Mouse (Mus musculus) CH12.LX (cell line): ENCODE measurements around the gene Apba2. TPM values are rescaled to one million over a fixed set of nuclear protein-coding genes. Genes with fewer than 3 reads are reported as not detected.

ENCODE experiments used
- DNase-seq: peaks from one replicate; pipeline ENCODE4 v3.0.0-alpha.2; 2013; ENCODE audit errors: extremely low read depth
- H3K27ac ChIP-seq: 2 replicates; pipeline ENCODE4 v1.5.1; 2012; ENCODE audit warnings: low read depth, mild to moderate bottlenecking, control low read depth, moderate library complexity; ENCODE audit not compliant: insufficient read depth
- H3K27me3 ChIP-seq: replicated peaks from 2 replicates; pipeline ENCODE3; 2012; ENCODE audit warnings: inconsistent platforms
- H3K36me3 ChIP-seq, 2 experiments: replicated peaks in 1 of 2; 2 replicates each; pipeline versions ENCODE3 to v1.6.1; 2012; ENCODE audit warnings: inconsistent platforms in 1 of 2, low read length in 1 of 2, mild to moderate bottlenecking in 1 of 2, mixed read lengths in 1 of 2, moderate library complexity in 1 of 2; ENCODE audit not compliant: control insufficient read depth in 1 of 2, insufficient read depth in 1 of 2
- H3K4me1 ChIP-seq, 2 experiments: 2 replicates each; pipeline ENCODE4 v1.6.1; 2012; ENCODE audit warnings: inconsistent platforms in 1 of 2, moderate library complexity in 1 of 2; ENCODE audit not compliant: insufficient read depth in 2 of 2, control insufficient read depth in 1 of 2
- H3K4me2 ChIP-seq: 2 replicates; pipeline ENCODE4 v1.6.1; 2012; ENCODE audit warnings: low read depth, mild to moderate bottlenecking, control low read depth; ENCODE audit not compliant: poor library complexity, insufficient read depth, severe bottlenecking
- H3K4me3 ChIP-seq, 3 experiments: fragments of 150-350 bp in 1 of 3; sonication (generic) in 1 of 3; replicated peaks in 1 of 3; 2 replicates each; pipeline versions ENCODE3 to v1.5.1; 2011 to 2012; ENCODE audit warnings: low read depth in 2 of 3, low read length in 2 of 3, mild to moderate bottlenecking in 2 of 3, moderate library complexity in 2 of 3, control low read depth in 1 of 3, improper control_type of control experiment in 1 of 3, inconsistent platforms in 1 of 3, mixed read lengths in 1 of 3; ENCODE audit not compliant: poor library complexity in 1 of 3
- H3K79me2 ChIP-seq: replicated peaks from 2 replicates; pipeline ENCODE4 v1.6.1; 2012; ENCODE audit warnings: mild to moderate bottlenecking, moderate library complexity; ENCODE audit not compliant: control insufficient read depth, poor library complexity, insufficient read depth, severe bottlenecking; ENCODE audit errors: extremely low read depth
- H3K9ac ChIP-seq: 2 replicates; pipeline ENCODE4 v1.6.1; 2012; ENCODE audit warnings: low read depth, mild to moderate bottlenecking, control low read depth, moderate library complexity; ENCODE audit not compliant: insufficient read depth
- H3K9me3 ChIP-seq: replicated peaks from 2 replicates; pipeline ENCODE3; 2012; ENCODE audit warnings: low read length, inconsistent platforms, mixed read lengths
- EP300 ChIP-seq: IDR thresholded peaks from 2 replicates; pipeline ENCODE4 v1.6.1; 2011; ENCODE audit warnings: low read length, improper control_type of control experiment
- ETS1 ChIP-seq: conservative IDR thresholded peaks from 2 replicates; pipeline ENCODE4 v1.6.1; 2012; ENCODE audit warnings: low read depth, mild to moderate bottlenecking, inconsistent platforms, low read length, improper control_type of control experiment, moderate library complexity
- HCFC1 ChIP-seq: IDR thresholded peaks from 2 replicates; pipeline ENCODE4 v1.6.1; 2012; ENCODE audit warnings: low read depth, mild to moderate bottlenecking, inconsistent platforms, low read length, improper control_type of control experiment
- JUN ChIP-seq: IDR thresholded peaks from 2 replicates; pipeline ENCODE4 v1.6.1; 2011; ENCODE audit warnings: low read depth, mild to moderate bottlenecking, low read length, improper control_type of control experiment, moderate library complexity; ENCODE audit not compliant: insufficient read depth
- MAX ChIP-seq: IDR thresholded peaks from 2 replicates; pipeline ENCODE4 v1.6.1; 2011; ENCODE audit warnings: low read length, improper control_type of control experiment
- NELFE ChIP-seq: IDR thresholded peaks from 2 replicates; pipeline ENCODE4 v1.6.1; 2011; ENCODE audit warnings: low read depth, low read length, improper control_type of control experiment
- NRF1 ChIP-seq: IDR thresholded peaks from 2 replicates; pipeline ENCODE4 v1.6.1; 2014; ENCODE audit warnings: low read depth, mild to moderate bottlenecking, inconsistent platforms, low read length, improper control_type of control experiment, moderate library complexity
- UBTF ChIP-seq: IDR thresholded peaks from 2 replicates; pipeline ENCODE4 v1.6.1; 2012; ENCODE audit warnings: low read depth, mild to moderate bottlenecking, inconsistent platforms, low read length, improper control_type of control experiment, moderate library complexity
- ZMIZ1 ChIP-seq: IDR thresholded peaks from 2 replicates; pipeline ENCODE4 v1.6.1; 2012; ENCODE audit warnings: low read depth, mild to moderate bottlenecking, inconsistent platforms, low read length, improper control_type of control experiment
- ZNF384 ChIP-seq: IDR thresholded peaks from 2 replicates; pipeline ENCODE4 v1.6.1; 2012; ENCODE audit warnings: low read depth, low read length, improper control_type of control experiment, inconsistent platforms
- dilution Hi-C: fragments of 300-500 bp; cut with MboI; formaldehyde crosslinking; loops from 2 replicates; pipeline ENCODE4 v1.14.3; 2020; ENCODE audit warnings: low sequenced_read_pairs; ENCODE audit not compliant: extremely low pct_unique_long_range_greater_than_20kb, extremely low pct_ligation_motif_present
- in situ Hi-C: fragments of 300-500 bp; cut with MboI; formaldehyde crosslinking; loops from 3 replicates; pipeline ENCODE4 v1.14.3; 2019; ENCODE audit warnings: low sequenced_read_pairs, low pct_ligation_motif_present, low pct_unique_long_range_greater_than_20kb, mixed read lengths
- polyA plus RNA-seq: library from polyadenylated mRNA; unstranded; fragments of >175 nt; gene quantifications from 2 replicates; pipeline ENCODE4 v1.2.1, GENCODE M21; 2012; ENCODE audit warnings: low read depth; ENCODE audit not compliant: insufficient read length
- total RNA-seq, 2 experiments: library from RNA; depleted of rRNA; stranded (reverse); fragments of 300-350 nt in 1 of 2; fragments of >200 nt in 1 of 2; gene quantifications; 2 replicates each; pipeline ENCODE4 v1.2.3; 2012 to 2014

Apba2 gene
- total and polyA plus RNA-seq, 3 experiments = 0.19 TPM; not detected in 2

GRCm38 (mm10) chr7:64633916-64634315 lies 132.4 kb downstream of the Apba2 start:
- no peaks in the 10 kb centered on the region for H3K9me3 ChIP-seq
- H3K9ac ChIP-seq = no peak overlapping the region
- no peaks in the 10 kb centered on the region for H3K79me2 ChIP-seq
- dilution Hi-C loops = no loop called here
- TF ChIP-seq NRF1 (no peak), HCFC1 (no peak)
- TF ChIP-seq, all 38 proteins: peak for 0
- DNase-seq = no peak
- in situ Hi-C loops = loop anchor here (25.0 kb wide), 1 partner anchor 97 kb away; no protein-coding TSS in a partner anchor
- Histone ChIP-seq H3K4me2 (no peak overlapping the region), H3K36me3 (no peaks in the 10 kb centered on the region), H3K27me3 (peaks cover 30% of the 10 kb centered on the region), H3K4me1 (no peaks in the 10 kb centered on the region), H3K27ac (no peak overlapping the region), H3K4me3 (no peak overlapping the region)

GRCm38 (mm10) chr7:64634482-64634881 lies 133.0 kb downstream of the Apba2 start:
- in situ Hi-C loops = loop anchor here (25.0 kb wide), 1 partner anchor 97 kb away; no protein-coding TSS in a partner anchor
- Histone ChIP-seq H3K4me1 (no peaks in the 10 kb centered on the region), H3K9me3 (no peaks in the 10 kb centered on the region), H3K27me3 (peaks cover 29% of the 10 kb centered on the region), H3K4me3 (no peak overlapping the region), H3K9ac (no peak overlapping the region), H3K4me2 (no peak overlapping the region), H3K36me3 (no peaks in the 10 kb centered on the region), H3K79me2 (no peaks in the 10 kb centered on the region), H3K27ac (no peak overlapping the region)
- no peak for TF ChIP-seq ZNF384
- no peak for TF ChIP-seq MAX
- no peak for TF ChIP-seq NELFE
- TF ChIP-seq EP300 = no peak
- no peak for TF ChIP-seq ZMIZ1
- dilution Hi-C loops = no loop called here
- no peak for DNase-seq

- Histone ChIP-seq H3K36me3 (no peaks in the 10 kb centered on the region), H3K27me3 (peaks cover 7% of the 10 kb centered on the region), H3K4me3 (no peak overlapping the region), H3K79me2 (no peaks in the 10 kb centered on the region), H3K9ac (no peak overlapping the region), H3K4me1 (no peaks in the 10 kb centered on the region), H3K4me2 (no peak overlapping the region), H3K27ac (no peak overlapping the region), H3K9me3 (no peaks in the 10 kb centered on the region)
- in situ Hi-C loops = loop anchor here (25.0 kb wide), 1 partner anchor 102 kb away; no protein-coding TSS in a partner anchor
- no peak for DNase-seq
- dilution Hi-C loops = no loop called here
- TF ChIP-seq UBTF = no peak
- no peak for TF ChIP-seq HCFC1
- no peak for TF ChIP-seq ETS1
- TF ChIP-seq JUN = no peak
Observed at GRCm38 (mm10) chr7:64638922-64639321, 137.4 kb downstream of the Apba2 start.
